Mouse (Mus musculus) kidney, postnatal 4 days (tissue): ENCODE measurements around the gene Nrxn2.

ENCODE experiments used
- DNase-seq, 2 experiments: peaks; one replicate each; pipeline ENCODE4 v3.0.0; 2021; ENCODE audit warnings: mixed read lengths in 2 of 2

Nrxn2 gene

GRCm38 (mm10) chr19:6392743-6393393 lies 25.7 kb upstream of the Nrxn2 start:
- DNase-seq = peak; percentile 47 to 55

DNA sequence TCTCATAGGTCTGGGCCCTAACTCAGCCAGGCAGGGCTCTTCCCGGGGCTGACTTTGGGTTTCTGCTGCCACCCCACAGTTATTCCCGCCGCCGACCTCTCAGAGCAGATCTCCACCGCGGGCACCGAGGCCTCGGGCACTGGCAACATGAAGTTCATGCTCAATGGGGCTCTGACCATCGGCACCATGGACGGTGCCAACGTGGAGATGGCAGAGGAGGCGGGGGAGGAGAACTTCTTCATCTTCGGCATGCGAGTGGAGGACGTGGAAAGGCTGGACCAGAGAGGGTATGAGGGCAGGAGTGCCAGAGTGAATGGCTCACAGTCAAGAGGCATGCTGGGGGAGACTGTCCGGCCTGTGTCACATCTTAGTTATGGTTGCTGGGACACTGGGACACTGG lies 24.9 kb upstream of the Nrxn2 start:
- no peak for DNase-seq

- no peak for DNase-seq
Measured at GRCm38 (mm10) chr19:6396237-6396636, 22.3 kb upstream of the Nrxn2 start.

GRCm38 (mm10) chr19:6397582-6398249 lies 20.8 kb upstream of the Nrxn2 start:
- no peak for DNase-seq

GRCm38 (mm10) chr19:6398447-6399284 lies 19.9 kb upstream of the Nrxn2 start:
- DNase-seq = peak; percentile 82 to 85

DNA sequence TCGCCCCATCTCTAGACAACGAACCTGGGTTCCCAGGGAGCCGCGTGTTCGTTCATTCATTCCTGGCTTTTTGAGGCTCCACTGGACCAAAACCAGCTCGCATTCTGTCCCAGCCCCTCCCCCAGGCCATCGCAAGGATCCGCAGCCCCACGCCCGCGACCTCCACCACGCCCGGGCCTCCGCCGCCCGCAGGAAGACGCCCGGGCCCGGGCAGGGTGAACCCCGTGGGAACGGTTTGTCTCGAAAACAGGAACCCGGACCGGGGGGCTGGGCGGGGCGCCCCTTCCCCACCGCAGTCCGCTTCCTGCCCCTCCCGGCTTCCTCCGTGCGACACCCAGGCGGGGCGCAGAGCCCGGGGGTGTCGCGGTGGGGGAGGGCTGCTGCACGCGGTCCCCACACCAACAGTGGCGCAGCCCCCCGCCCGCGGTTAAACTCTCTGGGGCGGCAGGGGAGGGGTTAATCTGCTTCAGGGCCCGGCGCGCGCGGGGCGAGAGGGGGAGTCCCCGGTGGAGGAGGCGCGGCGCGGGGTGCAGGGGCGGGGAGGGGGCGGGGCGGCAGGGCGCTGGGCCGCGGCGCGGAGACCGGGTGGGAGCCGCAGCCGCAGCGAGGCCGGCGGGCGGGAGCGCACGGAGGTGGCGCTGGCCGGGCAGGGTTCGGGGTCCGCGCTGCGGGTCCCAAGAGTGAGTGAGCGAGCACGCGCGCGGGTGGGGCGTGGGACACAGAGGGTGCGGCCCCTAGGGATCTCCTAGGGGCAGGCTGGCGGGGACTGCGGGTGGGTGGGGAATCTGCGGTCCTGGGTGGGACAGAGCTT lies 19.0 kb upstream of the Nrxn2 start, which contains the start of gene Rasgrp2:
TSS of gene Rasgrp2 (plus strand) at position 56 of the 811 bp plus-strand sequence.
- DNase-seq = peak; percentile 67 to 76

DNA sequence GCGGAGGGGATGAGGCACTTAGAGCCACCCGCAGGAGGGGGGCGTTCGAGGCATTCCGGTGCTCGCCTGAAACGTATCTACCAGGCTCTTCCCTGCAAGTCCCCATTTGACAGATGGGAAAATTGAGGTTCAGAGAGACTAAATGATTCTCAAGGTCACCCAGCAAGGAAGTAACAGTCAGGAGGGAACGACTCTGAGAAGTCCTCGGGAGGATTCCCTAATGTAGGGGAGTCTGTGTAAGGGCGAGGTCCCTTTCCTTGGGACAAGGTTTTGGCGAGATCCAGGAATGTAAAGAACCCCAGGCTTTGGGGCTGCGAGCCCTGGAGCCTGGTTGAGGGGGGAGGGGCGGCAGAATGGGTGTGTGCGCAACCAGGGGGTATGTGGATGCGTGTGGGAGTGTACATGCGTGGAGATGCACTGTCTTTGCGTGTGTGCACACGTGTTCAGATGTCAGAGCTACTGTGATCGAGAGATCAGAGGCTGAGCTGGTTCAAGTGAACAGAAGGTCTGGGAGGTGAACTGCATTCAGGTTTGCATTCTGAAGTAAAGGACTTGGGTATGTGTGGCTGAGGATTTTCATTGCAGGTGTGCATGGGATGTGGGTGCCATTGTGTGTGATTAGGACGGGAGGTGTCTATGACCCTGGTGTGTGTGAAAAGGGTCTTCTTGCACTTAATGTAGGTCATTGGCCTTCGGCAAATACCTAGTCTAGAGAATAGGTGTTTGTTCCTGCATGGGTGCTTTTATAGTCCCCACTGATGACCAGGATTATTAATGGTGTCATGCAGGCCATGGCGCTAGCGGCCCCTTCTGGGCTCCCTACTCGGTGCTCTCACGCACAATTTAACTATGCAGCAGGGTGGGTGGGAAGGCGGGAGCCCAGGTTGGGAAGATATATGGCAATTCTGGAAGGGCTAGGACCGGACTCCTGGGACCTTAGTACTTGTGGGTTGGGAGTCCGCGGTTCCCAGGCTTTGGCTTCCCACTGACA lies 18.1 kb upstream of the Nrxn2 start:
- peak; percentile 45 to 65 for DNase-seq

GRCm38 (mm10) chr19:6401131-6401815 lies 17.3 kb upstream of the Nrxn2 start:
- DNase-seq = peak; percentile 89 to 92

DNA sequence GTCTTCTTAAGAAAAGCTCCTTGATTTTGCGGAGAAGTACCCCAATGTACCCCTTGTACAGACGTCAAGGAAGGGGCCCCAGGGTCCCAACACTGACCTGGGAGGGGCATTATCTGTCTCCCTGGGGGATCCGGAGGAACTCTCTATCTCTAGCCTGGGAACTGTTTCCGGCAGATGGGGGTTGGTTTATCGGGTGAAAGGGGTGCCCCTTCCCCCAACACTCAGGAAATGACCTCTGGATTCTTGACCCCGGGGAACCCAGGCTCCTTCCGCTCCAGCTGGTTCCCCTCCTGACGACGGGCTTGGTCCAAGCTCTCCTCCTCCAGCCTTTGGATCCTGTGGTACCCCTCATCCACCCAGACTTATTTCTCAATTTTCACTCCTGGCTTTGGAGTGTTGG lies 16.6 kb upstream of the Nrxn2 start:
- DNase-seq = peak; percentile 72 to 78

GRCm38 (mm10) chr19:6403869-6404268 lies 14.7 kb upstream of the Nrxn2 start:
- DNase-seq = no peak

DNA sequence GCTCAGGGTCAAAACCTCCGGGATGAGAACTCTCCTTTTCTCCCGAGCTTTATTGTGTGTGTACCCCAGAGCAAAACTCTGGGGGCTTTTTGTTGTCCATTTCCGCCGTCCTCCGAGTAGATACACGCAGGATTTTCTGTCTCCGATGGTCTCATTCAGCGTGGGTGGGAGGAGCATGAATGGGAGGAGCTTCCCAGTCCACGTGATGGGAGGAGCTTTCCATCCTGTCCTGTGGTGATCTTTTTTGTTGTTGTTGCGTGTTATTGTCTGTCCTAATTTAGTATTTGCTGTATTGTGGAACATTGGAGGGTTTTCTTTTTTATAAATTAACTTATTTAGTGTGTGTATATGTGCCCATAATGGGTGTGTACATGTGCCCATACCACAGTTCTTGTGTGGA lies 13.1 kb upstream of the Nrxn2 start:
- DNase-seq = no peak

DNA sequence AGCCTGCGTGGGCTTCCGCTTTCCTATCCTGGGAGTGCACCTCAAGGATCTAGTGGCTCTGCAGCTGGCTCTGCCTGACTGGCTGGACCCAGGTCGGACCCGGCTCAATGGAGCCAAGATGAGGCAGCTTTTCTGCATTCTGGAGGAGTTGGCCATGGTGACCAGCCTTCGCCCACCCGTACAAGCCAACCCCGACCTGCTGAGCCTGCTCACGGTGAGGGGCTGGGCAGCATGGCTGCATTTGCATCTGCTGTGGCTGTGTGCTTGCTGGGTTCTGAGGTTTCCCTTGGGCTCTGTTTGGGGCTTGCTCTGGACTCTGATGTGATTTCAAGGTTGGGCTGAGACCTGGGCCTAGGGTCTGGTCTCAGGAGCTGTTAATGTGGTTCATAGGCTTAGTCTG lies 11.4 kb upstream of the Nrxn2 start:
- DNase-seq = peak in 1 of 2 experiments; percentile 13

DNA sequence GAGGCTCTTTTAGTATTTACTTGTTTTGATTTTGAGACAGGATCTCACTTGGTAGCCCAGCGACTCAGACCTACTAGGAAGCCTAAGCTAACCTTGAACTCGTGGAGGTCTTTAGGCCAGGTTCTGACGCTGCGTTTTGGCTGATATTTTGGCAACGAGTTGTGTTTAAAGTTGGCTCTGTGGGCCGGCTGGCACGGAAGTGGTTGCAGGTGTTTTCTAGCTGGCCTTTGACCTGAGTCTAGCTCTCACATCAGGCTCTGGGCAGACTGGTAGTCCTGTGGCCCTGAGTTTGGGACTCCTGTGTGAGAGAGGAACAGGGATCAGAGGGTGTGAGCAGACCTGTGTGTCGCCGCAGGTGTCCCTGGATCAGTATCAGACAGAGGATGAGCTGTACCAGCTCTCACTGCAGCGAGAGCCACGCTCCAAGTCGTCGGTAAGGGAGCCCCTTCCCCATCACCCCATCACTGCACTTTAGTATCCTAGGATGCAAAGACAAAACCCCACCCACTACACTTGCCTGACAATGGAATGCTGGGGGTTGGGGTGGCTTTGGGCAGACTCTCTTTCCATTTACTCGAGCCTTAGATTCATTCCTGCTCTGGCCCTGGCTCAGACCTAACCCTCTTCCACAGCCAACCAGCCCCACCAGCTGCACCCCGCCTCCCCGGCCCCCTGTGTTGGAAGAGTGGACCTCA lies 10.6 kb upstream of the Nrxn2 start:
- DNase-seq = no peak

DNA sequence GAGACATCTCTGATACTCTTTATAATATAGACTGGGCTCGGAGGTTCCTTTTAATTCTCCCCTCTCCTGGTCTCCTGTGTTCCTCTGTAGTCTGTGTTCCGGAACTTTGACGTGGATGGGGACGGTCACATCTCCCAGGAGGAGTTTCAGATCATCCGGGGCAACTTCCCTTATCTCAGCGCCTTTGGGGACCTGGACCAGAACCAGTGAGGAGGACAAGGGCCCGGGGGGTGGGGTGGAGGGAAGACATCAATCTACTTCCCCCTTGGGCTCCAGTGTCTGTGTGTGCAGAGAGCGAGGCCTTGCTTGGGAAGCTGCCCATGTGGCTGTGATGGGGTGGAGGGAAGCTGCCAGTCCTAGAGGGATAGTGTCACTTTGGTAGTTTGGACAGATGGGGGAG lies 9.8 kb upstream of the Nrxn2 start:
- DNase-seq = peak in 1 of 2 experiments; percentile 8

DNA sequence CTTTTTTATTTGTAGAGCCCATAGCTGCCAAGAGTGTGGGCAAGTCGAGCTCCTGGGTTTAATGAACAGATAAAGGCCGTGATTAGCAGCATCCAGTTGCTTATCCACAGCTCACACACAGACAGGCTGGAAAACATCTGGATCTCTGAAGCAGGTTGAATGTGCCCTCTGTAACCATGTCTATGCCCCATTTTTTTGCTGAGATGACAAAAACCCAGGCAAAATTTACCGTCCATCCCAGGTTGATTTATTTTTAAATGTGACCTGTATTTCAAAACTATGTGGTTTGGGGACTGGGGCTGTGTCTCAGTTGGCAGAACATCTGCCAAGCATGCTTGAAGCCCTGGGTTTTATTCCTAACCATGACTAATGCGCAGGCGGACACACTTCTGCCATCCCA lies 9.4 kb upstream of the Nrxn2 start:
- DNase-seq = no peak

DNA sequence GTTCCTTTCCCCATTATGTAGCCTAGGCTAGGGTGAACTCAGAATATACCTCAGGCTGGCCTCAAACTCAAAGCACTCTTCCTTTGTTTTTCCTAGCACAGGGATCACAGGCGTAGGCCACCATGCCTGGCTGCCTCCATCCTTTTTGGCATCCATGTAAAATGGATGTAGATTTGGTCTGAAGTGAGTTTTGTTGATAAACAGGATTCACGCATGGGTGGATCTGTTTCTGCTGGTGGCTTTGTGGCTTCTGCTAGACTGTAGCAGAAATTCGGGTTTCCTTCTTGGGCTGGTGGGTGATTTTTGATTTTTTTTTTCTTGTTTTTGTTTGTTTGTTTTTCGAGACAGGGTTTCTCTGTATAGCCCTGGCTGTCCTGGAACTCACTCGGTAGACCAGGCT lies 8.6 kb upstream of the Nrxn2 start:
- no peak for DNase-seq

DNA sequence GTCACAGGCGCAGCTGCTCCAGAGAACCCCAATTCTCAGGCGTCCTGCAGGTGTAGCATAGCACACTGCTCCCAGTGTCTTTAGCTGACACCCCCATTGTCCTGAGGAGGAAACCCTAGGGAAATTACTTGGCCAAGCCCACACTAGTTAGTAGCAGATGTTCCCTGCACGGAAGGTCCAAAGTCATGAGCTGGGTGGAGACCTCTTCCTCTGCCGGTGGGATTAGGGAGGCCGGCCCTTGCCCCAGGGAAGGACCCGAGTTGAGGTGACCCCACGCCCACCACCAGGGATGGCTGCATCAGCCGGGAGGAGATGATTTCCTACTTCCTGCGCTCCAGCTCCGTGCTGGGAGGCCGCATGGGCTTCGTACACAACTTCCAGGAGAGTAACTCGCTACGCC lies 5.7 kb upstream of the Nrxn2 start:
- DNase-seq = peak; percentile 26 to 47

- peak in 1 of 2 experiments; percentile 47 for DNase-seq
Measured at GRCm38 (mm10) chr19:6415454-6415853, 3.1 kb upstream of the Nrxn2 start.

DNA sequence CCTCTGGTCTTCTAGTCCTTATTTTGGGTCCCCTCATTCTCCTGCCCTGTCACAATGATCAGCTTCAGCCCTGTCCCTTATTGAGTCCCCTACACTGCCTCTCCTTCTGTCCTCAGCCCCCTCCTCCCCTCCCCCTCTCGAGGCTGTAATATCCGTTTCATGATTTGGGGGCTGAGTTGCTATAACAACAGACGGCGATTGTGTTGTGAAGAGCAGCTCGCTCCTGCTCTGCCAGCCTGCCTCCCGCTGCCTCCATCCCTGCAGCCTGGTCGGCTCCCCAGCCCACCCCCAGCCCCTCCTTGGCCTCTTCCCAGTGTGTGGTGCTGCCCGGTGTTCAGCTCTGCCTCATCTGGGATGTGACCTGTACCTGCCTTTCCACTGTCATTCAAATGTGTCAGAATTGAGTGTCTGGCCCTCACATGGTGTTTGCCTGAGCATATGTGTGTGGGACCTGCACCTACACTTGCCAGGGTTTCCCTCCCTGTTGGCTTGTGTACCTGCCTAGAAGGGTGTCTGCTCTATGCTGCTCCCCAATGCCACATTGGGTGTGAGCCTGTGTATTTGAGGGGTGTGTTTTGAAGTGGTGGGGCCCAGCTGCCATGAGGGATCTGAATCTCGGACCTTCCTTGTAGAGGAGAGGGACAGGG lies 2.3 kb upstream of the Nrxn2 start:
- DNase-seq = peak in 1 of 2 experiments; percentile 21
